Mouse (Mus musculus) left cerebral cortex, postnatal 36 days (tissue): ENCODE measurements at regions not wholly inside any gene's neighbourhood (a gene's known extent, or its start where the extent isn't known, plus 50 kb on each side); places are given as distances from the start of the nearest gene placed in this dataset.
A peak's percentile ranks its signal among the peaks of the same experiment; 100 is the strongest.

Experiments
- DNase-seq, 2 experiments: peaks; one replicate each; pipeline ENCODE4 v3.0.0; 2021 to 2022; ENCODE audit warnings: low spot score in 2 of 2, mixed read lengths in 1 of 2
- intact Hi-C: fragments of 180-260 bp; cut with DNase I; formaldehyde crosslinking; loops from one replicate; pipeline ENCODE4 v1.15.1; 2025

- intact Hi-C loops: no loop called here
- no peak for DNase-seq
Measured at GRCm38 (mm10) chr14:94129421-94129820, 238.9 kb upstream of the Pcdh9 start.

DNA sequence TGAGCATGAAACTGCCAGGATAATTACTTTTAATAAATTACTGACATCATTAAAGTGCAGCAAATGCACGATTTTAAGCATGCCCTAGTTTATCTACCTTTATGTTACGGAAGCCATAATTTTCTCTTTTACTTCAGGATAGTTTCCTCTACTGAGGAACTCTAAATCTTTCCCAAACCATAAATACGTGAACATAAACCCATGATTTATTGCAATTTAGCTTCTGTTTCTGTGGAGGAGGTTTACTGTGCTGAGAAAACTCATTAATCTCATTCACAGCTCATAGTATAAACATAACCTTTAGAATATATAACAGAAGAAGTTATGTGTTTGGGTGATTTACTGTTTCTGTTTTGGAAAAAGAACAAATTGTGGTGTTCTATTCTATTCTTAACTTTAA lies 233.1 kb upstream of the Pcdh9 start:
- intact Hi-C loops: no loop called here
- no peak for DNase-seq

DNA sequence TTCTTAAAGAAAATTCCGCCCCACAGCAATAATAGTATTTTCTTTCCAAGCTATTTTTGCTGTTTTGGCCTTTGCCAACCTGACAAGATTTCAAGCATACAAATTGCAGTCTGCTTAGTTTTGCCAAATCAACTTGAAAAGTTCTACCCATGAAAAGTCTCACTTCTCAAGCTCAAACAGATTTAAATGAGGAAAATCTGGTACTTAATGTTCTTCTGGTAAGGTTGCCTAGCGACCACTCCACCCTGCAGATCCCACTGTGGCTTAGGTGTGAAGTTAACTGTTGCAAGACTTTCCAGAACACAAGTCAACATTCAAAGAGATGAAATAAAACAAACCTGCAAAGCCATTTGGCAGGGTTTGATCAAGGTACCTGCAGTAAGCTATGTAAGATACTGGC lies 208.4 kb upstream of the Pcdh9 start:
- DNase-seq: peak; percentile 4 to 5
- intact Hi-C loops: no loop called here

- DNase-seq: no peak
- intact Hi-C loops: no loop called here
Measured at GRCm38 (mm10) chr14:94093989-94094388, 203.5 kb upstream of the Pcdh9 start.
